Mouse (Mus musculus) lung, postnatal 36 days (tissue): ENCODE results near the gene Klhl23.

ENCODE experiments used
- DNase-seq: peaks from one replicate; pipeline ENCODE4 v3.0.0; 2022; ENCODE audit warnings: mixed read lengths

Klhl23 gene

DNA sequence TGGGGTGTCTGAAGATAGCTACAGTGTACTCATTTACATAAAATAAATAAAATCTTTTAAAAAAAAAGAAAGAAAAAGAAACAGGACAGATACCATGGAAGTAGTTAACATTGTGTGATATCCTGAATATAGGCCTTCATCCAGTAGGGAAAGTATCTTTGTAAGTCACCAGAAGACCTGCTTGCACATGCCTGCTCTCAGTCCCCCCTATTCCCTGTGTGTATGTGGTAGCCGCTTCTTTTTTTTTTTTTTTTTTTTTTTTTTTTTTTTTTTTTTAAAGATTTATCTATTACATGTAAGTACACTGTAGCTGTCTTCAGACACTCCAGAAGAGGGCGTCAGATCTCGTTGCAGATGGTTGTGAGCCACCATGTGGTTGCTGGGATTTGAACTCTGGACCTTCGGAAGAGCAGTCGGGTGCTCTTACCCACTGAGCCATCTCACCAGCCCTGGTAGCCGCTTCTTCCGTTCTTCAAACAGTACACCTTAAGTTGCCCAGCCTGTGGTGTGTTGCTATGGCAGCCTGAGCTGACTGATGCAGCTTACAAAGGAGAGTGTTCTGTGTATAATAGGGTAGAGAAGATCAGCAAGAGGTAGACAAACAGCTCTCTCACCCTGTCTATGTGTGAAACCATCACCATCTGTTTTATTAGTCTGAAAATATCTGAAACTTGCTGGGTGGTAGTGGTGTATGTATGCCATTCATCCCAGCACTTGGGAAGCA is 15.7 kb downstream of the Klhl23 start:
- no peak for DNase-seq

DNA sequence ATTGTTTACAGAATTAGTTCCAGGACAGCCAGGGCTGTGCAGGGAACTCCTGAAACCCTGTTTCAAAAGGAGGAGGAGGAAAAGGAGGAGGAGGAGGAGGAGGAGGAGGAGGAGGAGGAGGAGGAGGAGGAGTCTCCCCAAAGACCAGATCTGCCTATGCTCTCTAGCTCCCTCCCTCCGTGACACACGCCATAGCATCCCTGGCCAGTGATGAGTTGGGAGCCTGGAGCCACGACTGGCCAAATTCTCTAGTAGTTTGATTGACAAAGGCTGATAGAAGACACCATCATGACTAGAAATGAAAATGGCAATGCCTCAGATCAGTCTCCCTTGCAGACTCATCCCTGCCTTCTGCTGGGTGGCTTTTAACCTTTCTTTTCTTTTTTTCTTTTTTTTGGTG is 16.3 kb downstream of the Klhl23 start:
- no peak for DNase-seq

DNA sequence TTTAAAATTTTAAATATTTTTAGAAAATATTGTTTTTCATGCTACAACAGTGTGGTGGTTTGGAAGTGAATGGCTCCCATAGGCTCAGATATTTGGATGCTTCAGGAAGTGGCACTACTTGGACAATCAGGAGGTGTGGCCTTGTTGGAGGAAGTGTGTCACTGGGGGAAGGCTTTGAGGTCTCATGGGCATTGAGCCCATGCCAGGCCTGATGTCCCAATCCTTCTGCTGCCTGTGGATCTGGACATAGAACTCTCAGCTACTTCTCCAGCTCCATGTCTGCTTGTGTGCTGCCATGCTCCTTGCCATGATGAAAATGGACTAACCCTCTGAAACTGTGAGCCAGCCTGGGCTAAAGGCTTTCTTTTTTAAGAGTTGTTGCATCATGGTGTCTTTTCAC is 17.0 kb downstream of the Klhl23 start:
- no peak for DNase-seq

GRCm38 (mm10) chr2:69840261-69840660 is 18.5 kb downstream of the Klhl23 start:
- no peak for DNase-seq

- peak; percentile 32 for DNase-seq
Measured at GRCm38 (mm10) chr2:69849215-69849614, 27.5 kb downstream of the Klhl23 start.

GRCm38 (mm10) chr2:69851427-69852058 is 29.8 kb downstream of the Klhl23 start:
- no peak for DNase-seq

- peak; percentile 71 for DNase-seq
Measured at GRCm38 (mm10) chr2:69856392-69856791, 34.6 kb downstream of the Klhl23 start.

- DNase-seq = no peak
Measured at GRCm38 (mm10) chr2:69857882-69858281, 36.1 kb downstream of the Klhl23 start.

GRCm38 (mm10) chr2:69860972-69861452 is 39.3 kb downstream of the Klhl23 start:
- peak; percentile 56 for DNase-seq

- peak; percentile 97 for DNase-seq
Measured at GRCm38 (mm10) chr2:69861485-69862091, 39.8 kb downstream of the Klhl23 start, which contains the start of gene Ssb. TSS of gene Ssb (plus strand) at chr2:69861562.

DNA sequence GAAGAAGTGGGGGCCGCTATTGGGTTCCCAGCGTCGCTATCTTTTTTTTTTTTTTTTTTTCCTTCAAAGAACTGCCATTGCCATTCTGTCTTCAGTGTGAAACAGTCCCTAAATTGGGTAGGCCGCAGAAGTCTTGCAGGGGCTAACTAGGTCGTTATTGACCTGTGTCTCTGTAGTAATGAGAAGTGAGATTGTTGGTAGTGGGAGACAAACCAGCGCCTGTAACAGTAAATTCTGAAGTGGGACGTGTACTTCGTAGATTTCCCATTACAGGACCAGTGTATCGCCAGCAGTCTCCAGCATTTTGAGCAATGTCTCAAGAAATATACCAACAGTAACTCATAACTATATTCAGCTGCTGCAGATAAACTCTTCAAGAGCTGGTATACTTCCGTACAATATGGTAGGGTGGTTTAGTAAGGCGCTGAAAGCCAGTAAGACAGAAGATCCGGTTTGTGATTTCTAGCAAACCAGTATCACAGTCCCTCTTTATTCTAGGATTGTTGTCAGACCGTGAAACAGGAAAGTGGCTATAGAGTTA is 40.4 kb downstream of the Klhl23 start:
- DNase-seq = no peak

DNA sequence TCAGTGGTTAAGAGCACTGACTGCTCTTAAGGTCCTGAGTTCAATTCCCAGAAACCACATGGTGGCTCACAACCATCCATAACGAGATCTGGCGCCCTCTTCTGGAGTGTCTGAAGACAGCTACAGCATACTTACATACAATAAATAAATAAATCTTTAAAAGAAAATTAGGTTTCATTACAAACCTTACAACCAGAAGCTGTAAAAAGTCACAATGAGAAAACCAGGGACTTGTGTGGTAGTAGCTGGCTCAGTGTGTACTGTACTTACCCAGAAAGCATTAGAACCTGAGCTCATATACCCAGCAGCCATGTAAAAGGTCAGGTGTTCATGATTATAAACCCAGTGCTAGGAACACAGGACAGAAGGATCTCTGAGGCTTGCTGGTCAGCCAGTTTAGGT is 62.2 kb downstream of the Klhl23 start:
- peak; percentile 16 for DNase-seq

DNA sequence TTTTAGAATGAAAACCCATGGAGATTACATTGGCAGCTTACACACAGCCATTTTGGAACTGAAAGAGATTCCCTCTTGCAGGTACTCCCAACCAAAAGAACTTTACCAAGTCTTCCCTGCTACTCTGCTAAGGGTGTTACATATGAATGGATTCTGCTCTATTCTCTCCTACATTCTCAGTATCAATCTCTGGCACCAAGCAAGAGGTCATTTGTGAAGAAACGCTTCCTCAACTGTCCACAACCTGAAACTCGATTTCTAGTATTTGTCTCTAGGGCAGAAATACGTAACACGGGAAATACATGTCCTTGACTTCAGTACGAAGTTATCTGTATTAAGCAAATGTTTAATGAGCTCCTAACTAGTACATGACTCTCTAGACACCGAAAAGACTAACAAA is 62.8 kb downstream of the Klhl23 start:
- no peak for DNase-seq

DNA sequence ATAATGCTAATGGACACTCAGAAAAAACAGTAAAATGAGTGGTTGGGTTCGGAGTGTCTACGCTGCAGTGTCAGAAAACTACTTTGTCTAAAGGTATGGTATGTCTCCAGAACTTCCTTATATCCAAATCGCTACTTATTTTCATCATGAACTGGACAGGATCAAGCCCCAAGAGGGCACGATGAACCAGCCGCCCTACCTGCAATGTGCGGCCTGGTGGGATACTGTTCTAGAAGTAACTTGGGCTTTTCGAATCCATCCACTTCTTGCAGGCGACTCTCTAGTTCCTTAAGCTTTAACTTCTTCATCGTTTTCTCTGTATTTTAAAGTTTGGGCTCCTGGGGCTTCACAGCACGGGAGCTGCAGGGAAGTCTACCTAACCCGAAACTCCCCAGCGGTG is 63.3 kb downstream of the Klhl23 start:
- DNase-seq = peak; percentile 14

- peak; percentile 93 for DNase-seq
Measured at GRCm38 (mm10) chr2:69885451-69886305, 63.9 kb downstream of the Klhl23 start, which contains the start of gene Mettl5. TSS of gene Mettl5 (minus strand) at chr2:69885615.
